Mouse (Mus musculus) forelimb bud, embryonic 11.5 days (tissue): ENCODE data around the gene Adam20.
"Not testable (repeated sequence)": the region's sequence is repeated elsewhere in the genome, so short reads cannot be mapped to it uniquely, and the experiment has no call there.

ENCODE experiments used
- DNase-seq: peaks from one replicate; pipeline ENCODE4 v3.0.0-alpha.2; 2012; ENCODE audit warnings: low read depth, low spot score

Adam20 gene

DNA sequence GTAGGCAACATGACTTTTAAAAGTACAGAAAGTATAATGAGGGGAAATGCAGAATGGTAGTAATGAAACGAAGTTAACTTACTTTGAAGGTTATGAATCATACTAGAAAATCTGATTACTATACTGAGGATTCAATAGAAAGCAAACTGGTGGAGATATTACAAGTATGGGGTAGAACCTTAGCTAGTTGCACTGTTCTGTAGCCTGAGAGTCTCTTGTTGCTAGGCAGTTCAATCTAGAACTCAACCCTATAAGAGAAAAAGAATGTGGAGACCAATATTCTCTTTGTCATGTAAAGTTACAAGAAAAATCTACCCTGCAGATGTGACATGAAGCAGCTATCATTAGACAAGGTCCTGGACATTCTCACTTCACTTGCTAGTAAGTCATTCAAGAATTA is at the start of gene Adam20:
TSS of gene Adam20 (plus strand) at position 301 of the 400 bp plus-strand sequence.
- not testable (repeated sequence) for DNase-seq

DNA sequence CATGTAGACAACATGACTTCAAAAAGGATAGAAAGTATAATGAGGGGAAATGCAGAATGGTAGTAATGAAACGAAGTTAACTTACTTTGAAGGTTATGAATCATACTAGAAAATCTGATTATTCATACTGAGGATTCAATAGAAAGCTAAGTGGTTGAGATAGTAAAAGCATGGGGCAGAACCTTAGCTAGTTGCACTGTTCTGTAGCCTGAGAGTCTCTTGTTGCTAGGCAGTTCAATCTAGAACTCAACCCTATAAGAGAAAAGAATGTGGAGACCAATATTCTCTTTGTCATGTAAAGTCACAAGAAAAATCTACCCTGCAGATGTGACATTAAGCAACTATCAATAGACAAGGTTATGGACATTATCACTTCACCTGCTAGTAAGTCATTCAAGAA is 41.2 kb upstream of the Adam20 start, which contains the start of gene Adam25:
TSS of gene Adam25 (plus strand) at position 301 of the 400 bp plus-strand sequence.
- DNase-seq = not testable (repeated sequence)

DNA sequence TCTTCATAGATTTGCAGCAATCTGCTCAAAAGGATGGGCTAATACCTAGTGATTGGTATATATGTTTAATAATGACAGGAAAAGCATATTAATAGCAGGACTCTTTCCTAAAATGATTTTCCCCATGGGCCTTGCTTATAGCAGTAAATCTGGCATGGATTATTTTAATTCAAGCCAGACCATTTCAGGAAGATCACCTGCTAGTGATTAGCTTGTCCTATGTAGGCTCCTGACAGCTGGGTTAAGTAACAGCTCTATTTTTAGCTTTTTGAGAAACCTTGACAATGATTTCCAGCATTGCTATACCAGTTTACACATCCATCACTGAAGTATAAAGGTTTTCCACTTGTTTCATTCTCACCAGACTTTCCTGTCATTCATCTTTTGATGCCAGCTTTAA is 9.8 kb upstream of the Adam20 start:
- DNase-seq = peak; percentile 64

DNA sequence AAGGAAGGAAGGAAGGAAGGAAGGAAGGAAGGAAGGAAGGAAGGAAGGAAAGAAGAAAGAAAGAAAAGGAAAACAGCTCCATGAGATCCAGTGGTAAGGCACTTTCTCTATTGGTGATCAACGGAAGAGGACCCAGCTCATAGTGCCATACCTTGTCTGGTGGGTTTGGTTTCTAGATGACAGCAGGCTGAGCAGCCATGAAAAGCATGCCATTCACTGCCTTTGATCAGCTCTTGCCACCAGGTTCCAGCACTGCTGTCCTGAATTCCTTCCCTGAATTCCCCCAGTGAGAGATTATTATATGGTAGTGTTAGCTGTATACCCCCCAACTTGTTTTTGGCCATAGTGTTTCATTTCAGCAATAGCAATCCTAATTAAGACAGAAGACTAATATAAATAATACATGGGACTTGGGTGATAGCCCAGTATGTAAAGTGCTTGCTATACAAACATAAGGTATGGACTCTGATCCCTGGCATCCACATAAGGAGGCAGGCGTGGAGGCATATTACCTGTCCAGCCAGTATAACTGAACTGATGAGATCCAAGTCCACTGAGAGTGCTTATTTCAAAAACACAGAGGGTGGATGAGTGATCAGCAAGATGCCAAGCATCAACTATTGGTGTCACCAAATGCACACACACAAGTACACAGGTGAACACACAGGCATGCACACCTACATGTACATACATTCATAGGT is 10.5 kb downstream of the Adam20 start:
- no peak for DNase-seq
